Mouse (Mus musculus) lung, adult 2 months (tissue): ENCODE data around the gene Pank4. TPM values are rescaled to one million over a fixed set of nuclear protein-coding genes. Genes with fewer than 3 reads are reported as not detected.

Experiments used
- DNase-seq: peaks from one replicate; pipeline ENCODE4 v3.0.0; 2022
- H3K4me1 ChIP-seq: fragments of 200-500 bp; 2 replicates; pipeline ENCODE4 v1.6.1; 2011; ENCODE audit warnings: low read length; ENCODE audit not compliant: control insufficient read depth, insufficient read depth
- H3K4me3 ChIP-seq: fragments of 200-500 bp; replicated peaks from 2 replicates; pipeline ENCODE3; 2011; ENCODE audit warnings: low read depth, mild to moderate bottlenecking, control low read depth, low read length; ENCODE audit errors: extremely low read depth
- CTCF ChIP-seq: fragments of 200-500 bp; IDR thresholded peaks from 2 replicates; pipeline ENCODE4 v1.5.1; 2011; ENCODE audit warnings: mild to moderate bottlenecking, low read length, control low read depth; ENCODE audit not compliant: insufficient read depth
- POLR2A ChIP-seq: fragments of 200-500 bp; IDR thresholded peaks from 2 replicates; pipeline ENCODE4 v1.6.1; 2011; ENCODE audit warnings: low read depth, mild to moderate bottlenecking, control low read depth, low read length, borderline replicate concordance; ENCODE audit errors: extremely low read depth
- WGBS: fragments of 180-500 bp; shearing (Covaris S2); methylation state at CpG from one replicate; pipeline ENCODE4 v1.1.7; 2018; 5-methylcytosine and 5-hydroxymethylcytosine counted together
- polyA plus RNA-seq: library from polyadenylated mRNA; depleted of rRNA; stranded (reverse); fragments of >200 nt; gene quantifications from 2 replicates; pipeline ENCODE4 v1.2.3, GENCODE M21; 2012

The Pank4 gene
- polyA plus RNA-seq, 1 experiment = 49.1 TPM

GRCm38 (mm10) chr4:154957289-154957993, 6.5 kb upstream of the Pank4 start:
- 54% methylated on average over 13 of the region's 13 CpGs for WGBS
- Histone ChIP-seq H3K4me1 (0 out of 2 replicates have a peak, but pooled peaks cover 2% of the 10 kb centered on the region), H3K4me3 (no peak overlapping the region)
- DNase-seq = no peak
- TF ChIP-seq CTCF = no peak
- TF ChIP-seq POLR2A = no peak

- H3K4me3 ChIP-seq = no peak overlapping the region
- 10% methylated on average over 15 of the region's 15 CpGs for WGBS
- TF ChIP-seq CTCF (no peak), POLR2A (no peak)
- H3K4me1 ChIP-seq = 0 out of 2 replicates have a peak, but pooled peaks cover 2% of the 10 kb centered on the region
- no peak for DNase-seq
Measured at GRCm38 (mm10) chr4:154958171-154958570, 5.8 kb upstream of the Pank4 start.

DNA sequence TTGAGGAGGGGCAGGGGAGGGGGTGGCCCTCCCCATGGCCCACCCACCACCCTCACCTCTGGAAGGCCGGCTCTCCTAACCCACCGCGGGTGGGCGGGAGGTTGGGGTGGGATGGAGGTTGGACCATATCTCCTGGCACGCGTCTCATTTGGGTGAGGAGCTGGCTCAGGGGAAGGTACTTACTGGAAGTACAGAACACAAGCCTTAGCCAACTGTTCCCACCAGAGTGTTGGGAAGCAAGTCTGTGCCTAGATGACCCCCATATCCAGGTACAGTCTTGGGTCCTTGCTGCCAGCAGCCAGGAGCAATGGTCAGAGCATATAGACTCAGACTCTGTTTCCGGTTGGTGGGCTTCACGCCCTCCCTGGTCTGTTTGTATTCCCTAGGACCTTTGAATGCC, 5.3 kb upstream of the Pank4 start:
- Histone ChIP-seq H3K4me1 (0 out of 2 replicates have a peak, but pooled peaks cover 2% of the 10 kb centered on the region), H3K4me3 (no peak overlapping the region)
- WGBS = 32% methylated on average over 8 of the region's 8 CpGs
- TF ChIP-seq POLR2A = no peak
- TF ChIP-seq CTCF = no peak
- no peak for DNase-seq

GRCm38 (mm10) chr4:154960021-154960689, 3.8 kb upstream of the Pank4 start:
- Histone ChIP-seq H3K4me3 (no peak overlapping the region), H3K4me1 (peaks cover 2% of the 10 kb centered on the region; the same call in 1 of the 2 replicates)
- no peak for TF ChIP-seq CTCF
- TF ChIP-seq POLR2A = no peak
- WGBS = 40% methylated on average over 20 of the region's 20 CpGs
- no peak for DNase-seq

- DNase-seq = peak; percentile 20
- H3K4me1 ChIP-seq = peaks cover 5% of the 10 kb centered on the region
- peak within 1 kb of the TSS; percentile 42 for H3K4me3 ChIP-seq
- 1% methylated on average over 65 of the region's 65 CpGs for WGBS
- TF ChIP-seq CTCF (no peak), POLR2A (no peak)
Measured at GRCm38 (mm10) chr4:154960690-154961225, 3.2 kb upstream of the Pank4 start, which contains the start of gene Hes5. Gene Hes5, plus strand, starts transcription at chr4:154960923.

DNA sequence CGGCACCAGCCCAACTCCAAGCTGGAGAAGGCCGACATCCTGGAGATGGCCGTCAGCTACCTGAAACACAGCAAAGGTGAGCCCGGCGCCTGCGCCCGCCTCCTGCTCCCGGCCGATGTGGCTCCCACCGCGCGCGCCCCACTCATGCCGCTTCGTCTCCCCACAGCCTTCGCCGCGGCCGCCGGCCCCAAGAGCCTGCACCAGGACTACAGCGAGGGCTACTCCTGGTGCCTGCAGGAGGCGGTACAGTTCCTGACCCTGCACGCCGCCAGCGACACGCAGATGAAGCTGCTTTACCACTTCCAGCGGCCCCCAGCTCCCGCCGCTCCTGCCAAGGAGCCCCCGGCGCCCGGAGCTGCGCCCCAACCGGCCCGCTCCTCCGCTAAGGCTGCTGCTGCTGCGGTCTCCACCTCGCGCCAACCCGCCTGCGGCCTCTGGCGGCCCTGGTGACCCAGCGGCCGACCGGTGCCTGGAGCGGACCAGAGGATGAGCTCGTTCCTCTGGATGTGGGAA, 2.6 kb upstream of the Pank4 start:
- Histone ChIP-seq H3K4me3 (peak overlapping the region; percentile 42), H3K4me1 (peaks cover 5% of the 10 kb centered on the region)
- 2% methylated on average over 46 of the region's 47 CpGs for WGBS
- no peak for TF ChIP-seq CTCF
- TF ChIP-seq POLR2A = no peak
- peak; percentile 38 for DNase-seq

DNA sequence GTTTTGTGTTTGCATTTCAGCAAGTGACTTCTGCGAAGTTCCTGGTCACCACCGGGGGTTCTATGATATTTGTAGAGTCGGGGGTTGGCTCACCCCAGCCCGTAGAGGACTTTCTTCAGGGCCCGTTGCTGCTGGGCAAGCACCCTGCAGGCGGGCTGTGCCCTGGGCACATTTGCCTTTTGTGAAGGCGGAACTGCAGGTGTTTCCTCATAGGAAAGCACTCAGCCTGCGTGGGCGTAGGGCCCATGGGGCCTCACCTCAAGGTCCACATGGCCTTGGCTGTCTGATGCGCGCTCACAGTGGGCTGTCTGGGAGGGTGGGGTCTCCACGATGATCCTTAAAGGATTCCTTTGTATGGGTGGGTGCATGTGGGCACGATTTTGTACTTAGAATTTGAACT, 2.0 kb upstream of the Pank4 start:
- Histone ChIP-seq H3K4me1 (peaks cover 5% of the 10 kb centered on the region), H3K4me3 (no peak overlapping the region)
- no peak for TF ChIP-seq POLR2A
- no peak for TF ChIP-seq CTCF
- DNase-seq = no peak
- 46% methylated on average over 13 of the region's 13 CpGs for WGBS

DNA sequence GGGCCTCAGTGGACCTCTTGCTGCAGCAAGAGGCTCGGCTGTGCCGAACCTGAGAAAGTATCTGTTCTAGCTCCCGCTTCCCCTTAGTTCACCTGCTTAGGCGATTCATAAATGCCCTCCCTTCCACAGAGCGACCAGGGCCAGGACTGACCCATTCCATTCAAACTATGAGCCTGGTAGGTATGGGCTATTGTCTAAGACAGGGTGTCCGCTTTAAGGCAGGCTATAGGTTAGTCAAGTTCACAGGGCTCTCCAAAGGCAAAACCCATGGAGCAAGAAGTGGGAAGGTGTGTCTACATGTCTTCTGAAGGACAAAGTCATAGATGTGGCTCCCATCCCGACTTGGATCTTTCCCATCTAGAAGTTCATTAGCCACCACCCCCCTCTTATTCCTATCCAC, 1.2 kb upstream of the Pank4 start:
- H3K4me1 ChIP-seq = peaks cover 5% of the 10 kb centered on the region
- TF ChIP-seq CTCF (no peak), POLR2A (no peak)
- WGBS = 85% methylated on average over 7 of the region's 7 CpGs
- no peak overlapping the region for H3K4me3 ChIP-seq
- no peak for DNase-seq

DNA sequence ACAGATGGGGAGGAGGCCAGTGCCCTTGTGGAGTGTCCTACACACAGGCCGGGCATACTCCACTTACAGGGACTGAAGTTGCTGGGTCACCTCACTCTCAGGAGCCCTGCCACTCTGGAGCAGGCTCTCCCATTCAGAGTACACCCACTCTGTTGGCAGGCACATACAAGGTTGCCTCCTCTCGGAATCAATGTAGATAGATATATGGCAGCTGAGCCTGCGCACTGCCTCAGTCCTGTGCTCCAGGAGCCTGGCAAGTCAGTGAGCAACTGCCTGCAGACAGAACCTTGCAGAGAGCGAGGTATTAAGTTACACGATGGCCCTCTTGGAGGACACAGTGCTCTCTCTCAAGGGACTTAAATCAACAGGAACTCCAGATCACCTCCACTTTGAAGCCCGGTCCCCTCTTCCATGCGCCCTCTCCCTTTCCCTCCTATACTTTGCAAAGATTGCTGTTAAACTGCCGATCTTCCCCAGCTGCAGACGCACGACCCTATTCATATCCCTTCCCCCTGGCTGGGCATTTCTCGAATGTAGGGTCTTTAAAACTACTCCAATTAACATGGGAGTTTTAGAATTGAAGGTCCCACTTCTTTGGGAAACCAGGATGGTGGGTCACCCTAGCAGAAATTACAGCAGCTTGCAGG, 610 bp upstream of the Pank4 start:
- TF ChIP-seq CTCF = no peak
- DNase-seq = no peak
- peak overlapping the region; percentile 14 for H3K4me3 ChIP-seq
- H3K4me1 ChIP-seq = peaks cover 5% of the 10 kb centered on the region
- 61% methylated on average over 11 of the region's 11 CpGs for WGBS
